Mouse (Mus musculus) liver, adult (tissue): ENCODE results near the gene Tjp2.

Experiments used
- GATA4 ChIP-seq: IDR thresholded peaks from 2 replicates; pipeline ENCODE4 v1.6.1; 2014; ENCODE audit warnings: mild to moderate bottlenecking, low read length; ENCODE audit not compliant: insufficient replicate concordance

The Tjp2 gene

GRCm38 (mm10) chr19:24241799-24242546 is 17.1 kb upstream of the Tjp2 start:
- TF ChIP-seq GATA4 = no peak

- TF ChIP-seq GATA4 = no peak
Observed at GRCm38 (mm10) chr19:24241271-24241670, 16.4 kb upstream of the Tjp2 start.

- no peak for TF ChIP-seq GATA4
Observed at GRCm38 (mm10) chr19:24238011-24238410, 13.2 kb upstream of the Tjp2 start.

GRCm38 (mm10) chr19:24225305-24225696 is 471 bp upstream of the Tjp2 start:
- TF ChIP-seq GATA4 = no peak

- TF ChIP-seq GATA4 = no peak
Observed at GRCm38 (mm10) chr19:24223851-24224251, 979 bp downstream of the Tjp2 start.

- no peak for TF ChIP-seq GATA4
Observed at GRCm38 (mm10) chr19:24221455-24221854, 3.4 kb downstream of the Tjp2 start.

- TF ChIP-seq GATA4 = no peak
Observed at GRCm38 (mm10) chr19:24220795-24221445, 3.9 kb downstream of the Tjp2 start.

- no peak for TF ChIP-seq GATA4
Observed at GRCm38 (mm10) chr19:24219011-24219410, 5.8 kb downstream of the Tjp2 start.

GRCm38 (mm10) chr19:24218291-24218690 is 6.5 kb downstream of the Tjp2 start:
- TF ChIP-seq GATA4 = no peak

GRCm38 (mm10) chr19:24217851-24218250 is 7.0 kb downstream of the Tjp2 start:
- no peak for TF ChIP-seq GATA4

- no peak for TF ChIP-seq GATA4
Observed at GRCm38 (mm10) chr19:24216771-24217170, 8.1 kb downstream of the Tjp2 start.

GRCm38 (mm10) chr19:24214939-24215338 is 9.9 kb downstream of the Tjp2 start:
- TF ChIP-seq GATA4 = no peak

GRCm38 (mm10) chr19:24213299-24213698 is 11.5 kb downstream of the Tjp2 start:
- no peak for TF ChIP-seq GATA4

GRCm38 (mm10) chr19:24212552-24213249 is 12.1 kb downstream of the Tjp2 start:
- TF ChIP-seq GATA4 = no peak

- no peak for TF ChIP-seq GATA4
Observed at GRCm38 (mm10) chr19:24211168-24211567, 13.7 kb downstream of the Tjp2 start.

GRCm38 (mm10) chr19:24209516-24209915 is 15.3 kb downstream of the Tjp2 start:
- TF ChIP-seq GATA4 = no peak

GRCm38 (mm10) chr19:24207967-24208366 is 16.9 kb downstream of the Tjp2 start:
- no peak for TF ChIP-seq GATA4

GRCm38 (mm10) chr19:24205001-24205400 is 19.8 kb downstream of the Tjp2 start:
- TF ChIP-seq GATA4 = no peak
